Mouse (Mus musculus) liver, adult 2 months (tissue): ENCODE measurements around the gene Suz12. TPM values are rescaled to one million over a fixed set of nuclear protein-coding genes. Genes with fewer than 3 reads are reported as not detected.

Source experiments
- DNase-seq: peaks from one replicate; pipeline ENCODE4 v3.0.0-alpha.2; 2011; ENCODE audit warnings: low read depth, low spot score; ENCODE audit errors: extremely low read depth
- H3K27ac ChIP-seq: fragments of 200-500 bp; replicated peaks from 2 replicates; pipeline ENCODE4 v1.5.1; 2012; ENCODE audit warnings: low read depth, mild to moderate bottlenecking, control low read depth, inconsistent platforms, low read length; ENCODE audit not compliant: insufficient read depth
- H3K27me3 ChIP-seq: fragments of 200-500 bp; 2 replicates; pipeline ENCODE4 v1.6.1; 2012; ENCODE audit warnings: mild to moderate bottlenecking, moderate library complexity, low read length, inconsistent platforms; ENCODE audit not compliant: control insufficient read depth, insufficient read depth
- H3K36me3 ChIP-seq: fragments of 200-500 bp; 2 replicates; pipeline ENCODE4 v1.6.1; 2012; ENCODE audit warnings: low read length, inconsistent platforms; ENCODE audit not compliant: control insufficient read depth, insufficient read depth
- H3K4me1 ChIP-seq: fragments of 200-500 bp; 2 replicates; pipeline ENCODE4 v1.6.1; 2011; ENCODE audit warnings: low read length; ENCODE audit not compliant: control insufficient read depth, insufficient read depth
- H3K4me3 ChIP-seq: fragments of 200-500 bp; 2 replicates; pipeline ENCODE4 v1.5.1; 2011; ENCODE audit warnings: low read depth, mild to moderate bottlenecking, control low read depth, low read length, moderate library complexity; ENCODE audit not compliant: insufficient read depth
- H3K79me2 ChIP-seq: fragments of 200-500 bp; 2 replicates; pipeline ENCODE4 v1.6.1; 2012; ENCODE audit warnings: inconsistent platforms, mild to moderate bottlenecking, low read length, moderate library complexity; ENCODE audit not compliant: control insufficient read depth, insufficient read depth
- H3K9ac ChIP-seq: fragments of 200-500 bp; 2 replicates; pipeline ENCODE4 v1.6.1; 2012; ENCODE audit warnings: low read depth, mild to moderate bottlenecking, control low read depth, inconsistent platforms, low read length
- CTCF ChIP-seq: fragments of 200-500 bp; IDR thresholded peaks from 2 replicates; pipeline ENCODE4 v1.5.1; 2011; ENCODE audit warnings: low read depth, low read length, control low read depth
- POLR2A ChIP-seq: fragments of 200-500 bp; IDR thresholded peaks from 2 replicates; pipeline ENCODE4 v1.6.1; 2011; ENCODE audit warnings: low read length, control low read depth; ENCODE audit not compliant: insufficient read depth; ENCODE audit errors: extremely low read depth
- WGBS: fragments of 180-500 bp; shearing (Covaris S2); methylation state at CpG from one replicate; pipeline ENCODE4 v1.1.7; 2018; 5-methylcytosine and 5-hydroxymethylcytosine counted together
- polyA plus RNA-seq: library from polyadenylated mRNA; depleted of rRNA; stranded (reverse); fragments of >200 nt; gene quantifications from 2 replicates; pipeline ENCODE4 v1.2.3, GENCODE M21; 2012; rRNA removed
- total RNA-seq: library from RNA; depleted of rRNA; stranded (reverse); fragments of >200 nt; gene quantifications from 2 replicates; pipeline ENCODE4 v1.2.3, GENCODE M21; 2014; rRNA removed

Gene Suz12
- total and polyA plus RNA-seq, 2 experiments, result 2.5 to 14.5 TPM

GRCm38 (mm10) chr11:80080826-80081728, 88.2 kb downstream of the Suz12 start, which contains the start of gene Crlf3:
Gene Crlf3, minus strand, starts transcription at chr11:80080991.
- Histone ChIP-seq H3K9ac (peak within 1 kb of the TSS; percentile 93), H3K36me3 (no peaks in the 10 kb centered on the region), H3K79me2 (peaks cover 3% of the 10 kb centered on the region; the same call in 1 of the 2 replicates), H3K27ac (peak within 1 kb of the TSS; percentile 74), H3K27me3 (no peaks in the 10 kb centered on the region), H3K4me3 (peak within 1 kb of the TSS; percentile 83), H3K4me1 (peaks cover 13% of the 10 kb centered on the region)
- 6% methylated on average over 54 of the region's 55 CpGs for WGBS
- peak; percentile 62 for DNase-seq
- peak; percentile 88 for TF ChIP-seq POLR2A
- no peak for TF ChIP-seq CTCF

DNA sequence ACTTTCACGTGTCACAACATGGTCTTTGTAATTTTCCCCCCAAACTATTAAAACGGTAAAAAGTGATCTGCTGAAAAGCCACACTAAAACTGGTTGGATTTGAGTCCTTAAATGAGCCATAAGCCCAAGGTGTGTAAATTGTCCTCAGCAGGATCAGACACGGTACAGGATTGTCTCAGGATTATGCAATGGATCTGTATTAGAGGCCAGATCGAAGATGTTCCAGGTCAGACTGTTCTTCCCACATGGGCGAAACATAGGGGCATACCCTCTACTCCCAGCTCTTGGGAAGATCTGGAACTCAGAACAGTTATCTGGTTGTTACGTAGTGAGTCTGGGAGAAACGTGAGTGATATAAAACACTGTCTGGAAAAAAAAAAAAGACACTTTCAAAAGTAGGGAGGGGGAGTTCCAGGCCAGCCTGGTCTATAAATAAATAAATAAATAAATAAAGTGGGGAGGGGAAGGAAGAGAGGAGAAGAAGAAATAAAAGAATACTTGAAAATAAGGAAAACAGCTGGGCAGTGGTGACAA, 88.9 kb downstream of the Suz12 start:
- WGBS, result 58% methylated on average over 7 of the region's 7 CpGs
- H3K27me3 ChIP-seq, result no peaks in the 10 kb centered on the region
- TF ChIP-seq POLR2A, result no peak
- TF ChIP-seq CTCF, result no peak
- no peak overlapping the region for H3K4me3 ChIP-seq
- no peaks in the 10 kb centered on the region for H3K36me3 ChIP-seq
- H3K4me1 ChIP-seq, result peaks cover 13% of the 10 kb centered on the region
- H3K27ac ChIP-seq, result no peak overlapping the region
- peak; percentile 61 for DNase-seq
- no peak overlapping the region for H3K9ac ChIP-seq
- peaks cover 3% of the 10 kb centered on the region; the same call in 1 of the 2 replicates for H3K79me2 ChIP-seq

Other genes with a start within 250 kb of the Suz12 start
- 21.5 and 26.6 TPM in 2 replicates for gene Utp6, start 30.7 kb upstream of the Suz12 start, total RNA-seq
- 4.2 and 5.2 TPM in 2 replicates for gene Utp6, start 30.7 kb upstream of the Suz12 start, polyA plus RNA-seq
- gene Crlf3, start 87.9 kb downstream of the Suz12 start, total RNA-seq, result 10.4 and 12.1 TPM in 2 replicates
- 3.0 and 4.1 TPM in 2 replicates for gene Crlf3, start 87.9 kb downstream of the Suz12 start, polyA plus RNA-seq
- 1.1 TPM in 2 replicates for gene Atad5, start 96.3 kb downstream of the Suz12 start, total RNA-seq
- gene Atad5, start 96.3 kb downstream of the Suz12 start, polyA plus RNA-seq, result 0.12 and 0.15 TPM in 2 replicates
- 20.5 and 21.6 TPM in 2 replicates for gene Tefm, start 149.1 kb downstream of the Suz12 start, total RNA-seq
- 5.0 and 5.3 TPM in 2 replicates for gene Tefm, start 149.1 kb downstream of the Suz12 start, polyA plus RNA-seq
- 32.1 and 33.4 TPM in 2 replicates for gene Adap2, start 161.0 kb downstream of the Suz12 start, total RNA-seq
- gene Adap2, start 161.0 kb downstream of the Suz12 start, polyA plus RNA-seq, result 23.6 and 27.3 TPM in 2 replicates
- gene Rnf135, start 190.7 kb downstream of the Suz12 start, total RNA-seq, result 6.1 and 6.6 TPM in 2 replicates
- 9.4 and 11.0 TPM in 2 replicates for gene Rnf135, start 190.7 kb downstream of the Suz12 start, polyA plus RNA-seq
- gene Rhot1, start 215.9 kb downstream of the Suz12 start, total RNA-seq, result 32.1 and 37.1 TPM in 2 replicates
- gene Rhot1, start 215.9 kb downstream of the Suz12 start, polyA plus RNA-seq, result 8.4 and 8.9 TPM in 2 replicates